Mouse (Mus musculus) liver, postnatal 0 days (tissue): ENCODE data around the gene A630095N17Rik.

ENCODE experiments used
- CTCF ChIP-seq: sonication (generic); IDR thresholded peaks from 2 replicates; pipeline ENCODE4 v1.5.1; 2016; ENCODE audit warnings: antibody characterized with exemption, low read depth
- EP300 ChIP-seq: IDR thresholded peaks from 2 replicates; pipeline ENCODE4 v1.6.1; 2016; ENCODE audit warnings: antibody characterized with exemption, low read depth, mild to moderate bottlenecking

GRCm38 (mm10) chr1:75187914-75188483 is 43.9 kb downstream of the A630095N17Rik start:
- TF ChIP-seq CTCF (no peak), EP300 (no peak)
